In the genomic region with DNA sequence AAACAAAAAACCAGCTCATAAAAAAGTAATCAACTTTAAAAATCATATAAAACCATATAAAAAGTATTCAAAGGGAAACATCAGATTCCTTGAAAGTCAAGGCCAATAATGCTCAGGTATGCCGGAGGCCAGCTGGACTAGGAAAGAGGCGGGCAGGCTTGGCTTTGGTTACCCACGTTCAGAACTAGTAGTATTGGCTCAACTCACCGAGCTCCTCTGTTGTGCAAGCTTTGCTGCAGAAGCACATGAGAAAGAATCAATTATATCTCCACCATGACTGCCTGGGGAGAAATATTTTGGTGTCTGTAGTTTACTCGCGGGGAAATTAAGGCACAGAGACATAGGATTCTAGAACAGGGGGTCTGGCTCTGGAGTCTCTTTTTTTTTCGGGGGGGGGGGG, we compare ENCODE assay signal across 22 mouse cellular contexts. TPM values are rescaled to one million over a fixed set of nuclear protein-coding genes. Genes with fewer than 3 reads are reported as not detected.
DNase-seq lines count a peak whose midpoint lies in the region; ATAC-seq and TF ChIP-seq lines count a peak whose summit lies in the region.
"Had no signal": no experiment of that assay in that cellular context is flagged by ENCODE, and none has a peak within 500 bp of the region (broad histone marks: within the 10 kb centered on the region; RNA-seq: fewer than 3 reads in every experiment).

No protein-coding gene starts in this region.

- H3K9ac ChIP-seq in heart, embryonic 15.5 days: no peak overlapping the region
- H3K9ac ChIP-seq in liver, adult 2 months (ENCODE audit: low read depth, low read length): no peak overlapping the region
- no peak overlapping the region for H3K9ac ChIP-seq in liver, embryonic 12.5 days
- H3K9ac ChIP-seq in hindbrain, embryonic 15.5 days: no peak overlapping the region
- H3K9ac ChIP-seq: forebrain, embryonic 13.5 days; limb, embryonic 13.5 days; liver, embryonic 14.5 days; lung, embryonic 14.5 days; neural tube, embryonic 15.5 days; stomach, embryonic 15.5 days had no signal

- no peak overlapping the region for H3K4me3 ChIP-seq in heart, embryonic 15.5 days
- H3K4me3 ChIP-seq in liver, adult 2 months (ENCODE audit: insufficient read depth, low read depth, low read length): no peak overlapping the region
- H3K4me3 ChIP-seq in liver, embryonic 12.5 days: no peak overlapping the region
- H3K4me3 ChIP-seq in embryonic facial prominence, embryonic 10.5 days: peak overlapping the region; percentile 95; the same call in 1 of the 2 replicates
- no peak overlapping the region for H3K4me3 ChIP-seq in hindbrain, embryonic 15.5 days

- DNase-seq in heart, postnatal 4 days: no peak
- peak; percentile 89 for DNase-seq in liver, adult 2 months (ENCODE audit: extremely low read depth, low read depth, low spot score)
- DNase-seq in embryonic facial prominence, embryonic 10.5 days (ENCODE audit: low spot score): no peak
- DNase-seq in layer of hippocampus, postnatal 14 days (ENCODE audit: low spot score in 2 of 2): no peak
- DNase-seq: adrenal gland, adult 2 months; cerebellum, adult 11-12 months; kidney, postnatal 36 days; lung, postnatal 36 days; right cerebral cortex, adult 18-20 months; thymus, postnatal 25 days had no signal

- ATAC-seq in heart, embryonic 15.5 days (replicated peaks; ENCODE audit: insufficient number of reproducible peaks, insufficient read depth, low FRiP score, low read depth): no peak
- ATAC-seq in liver, embryonic 12.5 days: no peak
- ATAC-seq in hindbrain, embryonic 15.5 days (ENCODE audit: low FRiP score, low read depth): no peak

- H3K9me3 ChIP-seq in heart, embryonic 15.5 days (replicated peaks): no peaks in the 10 kb centered on the region
- no peaks in the 10 kb centered on the region for H3K9me3 ChIP-seq in liver, embryonic 12.5 days (replicated peaks)
- no peaks in the 10 kb centered on the region for H3K9me3 ChIP-seq in embryonic facial prominence, embryonic 10.5 days
- H3K9me3 ChIP-seq in hindbrain, embryonic 15.5 days: no peaks in the 10 kb centered on the region
- H3K9me3 ChIP-seq: forebrain, embryonic 13.5 days; limb, embryonic 13.5 days; megakaryocyte, embryonic 14.5 days; neural tube, embryonic 15.5 days; stomach, embryonic 15.5 days had no signal

- WGBS in heart, embryonic 15.5 days: 78% methylated on average over 7 of the region's 7 CpGs
- WGBS in liver, adult 2 months: 20% methylated on average over 7 of the region's 7 CpGs
- 54% methylated on average over 7 of the region's 7 CpGs for WGBS in liver, embryonic 12.5 days (ENCODE audit: insufficient replicate concordance)
- WGBS in embryonic facial prominence, embryonic 10.5 days: 80% methylated on average over 7 of the region's 7 CpGs
- 74% methylated on average over 7 of the region's 7 CpGs for WGBS in hindbrain, embryonic 15.5 days

- H3K27ac ChIP-seq in heart, embryonic 15.5 days: no peak overlapping the region
- H3K27ac ChIP-seq in liver, adult 2 months (replicated peaks; ENCODE audit: insufficient read depth, low read depth, low read length): no peak overlapping the region
- no peak overlapping the region for H3K27ac ChIP-seq in liver, embryonic 12.5 days
- H3K27ac ChIP-seq in embryonic facial prominence, embryonic 10.5 days (replicated peaks): peak overlapping the region; percentile 97
- no peak overlapping the region for H3K27ac ChIP-seq in hindbrain, embryonic 15.5 days (replicated peaks)
- H3K27ac ChIP-seq: limb, embryonic 13.5 days; liver, embryonic 14.5 days had no signal

- H3K4me1 ChIP-seq in heart, embryonic 15.5 days (replicated peaks): peaks cover 13% of the 10 kb centered on the region
- H3K4me1 ChIP-seq in liver, adult 2 months (ENCODE audit: control insufficient read depth, insufficient read depth, low read length): peaks cover 4% of the 10 kb centered on the region; the same call in 1 of the 2 replicates
- H3K4me1 ChIP-seq in liver, embryonic 12.5 days: 0 out of 2 replicates have a peak, but pooled peaks cover 6% of the 10 kb centered on the region
- H3K4me1 ChIP-seq in embryonic facial prominence, embryonic 10.5 days: peaks cover 36% of the 10 kb centered on the region
- peaks cover 16% of the 10 kb centered on the region for H3K4me1 ChIP-seq in hindbrain, embryonic 15.5 days (replicated peaks)

- H3K27me3 ChIP-seq in heart, embryonic 15.5 days: peaks cover 12% of the 10 kb centered on the region; the same call in 1 of the 2 replicates
- no peaks in the 10 kb centered on the region for H3K27me3 ChIP-seq in liver, adult 2 months (ENCODE audit: control insufficient read depth, insufficient read depth, low read length)
- peaks cover 55% of the 10 kb centered on the region for H3K27me3 ChIP-seq in liver, embryonic 12.5 days (replicated peaks)
- peaks cover 6% of the 10 kb centered on the region; the same call in 1 of the 2 replicates for H3K27me3 ChIP-seq in embryonic facial prominence, embryonic 10.5 days (replicated peaks; ENCODE audit: low read depth, poor library complexity, severe bottlenecking)
- H3K27me3 ChIP-seq in hindbrain, embryonic 15.5 days: 0 out of 2 replicates have a peak, but pooled peaks cover 2% of the 10 kb centered on the region
- H3K27me3 ChIP-seq: CH12.LX; forebrain, embryonic 13.5 days; neural tube, embryonic 15.5 days; stomach, embryonic 15.5 days had no signal

- no peak for TF ChIP-seq POLR2A in liver, adult 2 months (IDR thresholded peaks at IDR 0.05; ENCODE audit: extremely low read depth, insufficient read depth, low read length)

- H3K79me2 ChIP-seq in liver, adult 2 months (ENCODE audit: control insufficient read depth, insufficient read depth, low read length): peaks cover 24% of the 10 kb centered on the region

- peak overlapping the region; percentile 77; the same call in 1 of the 2 replicates for H3K4me2 ChIP-seq in heart, embryonic 15.5 days
- no peak overlapping the region for H3K4me2 ChIP-seq in liver, embryonic 12.5 days
- peak overlapping the region; percentile 86; the same call in 1 of the 2 replicates for H3K4me2 ChIP-seq in hindbrain, embryonic 15.5 days

- no peak for TF ChIP-seq CTCF in liver, adult 2 months (IDR thresholded peaks at IDR 0.05; ENCODE audit: low read depth, low read length)

- H3K36me3 ChIP-seq in heart, embryonic 15.5 days: no peaks in the 10 kb centered on the region; the same call in 1 of the 2 replicates
- H3K36me3 ChIP-seq in liver, adult 2 months (ENCODE audit: control insufficient read depth, insufficient read depth, low read length): peaks cover 15% of the 10 kb centered on the region
- peaks cover 1% of the 10 kb centered on the region; the same call in 1 of the 2 replicates for H3K36me3 ChIP-seq in liver, embryonic 12.5 days
- peaks cover 11% of the 10 kb centered on the region for H3K36me3 ChIP-seq in embryonic facial prominence, embryonic 10.5 days (replicated peaks)
- no peaks in the 10 kb centered on the region for H3K36me3 ChIP-seq in hindbrain, embryonic 15.5 days
- H3K36me3 ChIP-seq: G1E; neural tube, embryonic 15.5 days; stomach, embryonic 15.5 days had no signal

RNA-seq across cellular contexts. Expression of gene Plpp3, which starts 0.9 kb away (rescaled TPM):
- polyA plus RNA-seq in heart, embryonic 15.5 days (2015; fragmentation: Nextera tagmentation; extraction: Ambion mirVana): 35.0 and 40.4 TPM in 2 replicates
- total RNA-seq in heart, postnatal 4 days (2021): 10 to 100 TPM; 46.0 to 47.7 TPM
- 64.1 and 81.1 TPM in 2 replicates for total RNA-seq in liver, adult 2 months (2014; rRNA removed)
- 81.0 and 84.2 TPM in 2 replicates for polyA plus RNA-seq in liver, adult 2 months (2012; rRNA removed)
- polyA plus RNA-seq in liver, embryonic 12.5 days (2016; fragmentation: Nextera tagmentation; extraction: Ambion mirVana): 14.5 and 15.6 TPM in 2 replicates
- polyA plus RNA-seq in embryonic facial prominence, embryonic 10.5 days (2016; fragmentation: Nextera tagmentation; extraction: Ambion mirVana): 67.6 and 77.1 TPM in 2 replicates
- 92.4 and 95.1 TPM in 2 replicates for polyA plus RNA-seq in hindbrain, embryonic 15.5 days (2015; fragmentation: Nextera tagmentation; extraction: Ambion mirVana)
- 100 to 1,000 TPM; 170 to 178 TPM for total RNA-seq in layer of hippocampus, postnatal 14 days (2021)
- total RNA-seq: G1E had no signal
- polyA plus RNA-seq: G1E had no signal

RNA-seq across cellular contexts. Expression of gene Prkaa2, which starts 46.6 kb away (rescaled TPM):
- polyA plus RNA-seq in heart, embryonic 15.5 days (2015; fragmentation: Nextera tagmentation; extraction: Ambion mirVana): 39.2 and 46.6 TPM in 2 replicates
- 10 to 100 TPM; 88.5 to 89.9 TPM for total RNA-seq in heart, postnatal 4 days (2021)
- 21.3 and 24.9 TPM in 2 replicates for total RNA-seq in liver, adult 2 months (2014; rRNA removed)
- polyA plus RNA-seq in liver, adult 2 months (2012; rRNA removed): 8.2 and 11.3 TPM in 2 replicates
- polyA plus RNA-seq in liver, embryonic 12.5 days (2016; fragmentation: Nextera tagmentation; extraction: Ambion mirVana): 0.42 and 0.48 TPM in 2 replicates
- 1.1 and 1.3 TPM in 2 replicates for polyA plus RNA-seq in embryonic facial prominence, embryonic 10.5 days (2016; fragmentation: Nextera tagmentation; extraction: Ambion mirVana)
- polyA plus RNA-seq in hindbrain, embryonic 15.5 days (2015; fragmentation: Nextera tagmentation; extraction: Ambion mirVana): 13.4 and 14.0 TPM in 2 replicates
- total RNA-seq in layer of hippocampus, postnatal 14 days (2021): 10 to 100 TPM; 19.7 to 20.3 TPM
- polyA plus RNA-seq: G1E had no signal
